Mouse (Mus musculus): ENCODE measurements at regions not wholly inside any gene's neighbourhood (a gene's known extent, or its start where the extent isn't known, plus 50 kb on each side); places are given as distances from the start of the nearest gene placed in this dataset.
"Not testable (repeated sequence)": the region's sequence is repeated elsewhere in the genome, so short reads cannot be mapped to it uniquely, and the experiment has no call there.

GRCm38 (mm10) chr7:95955119-95955518, 215.9 kb upstream of the Tenm4 start:
- DNase-seq (ENCODE audit: low spot score) = no peak

GRCm38 (mm10) chr7:95959068-95959467, 212.0 kb upstream of the Tenm4 start:
- DNase-seq (ENCODE audit: low spot score) = no peak

DNA sequence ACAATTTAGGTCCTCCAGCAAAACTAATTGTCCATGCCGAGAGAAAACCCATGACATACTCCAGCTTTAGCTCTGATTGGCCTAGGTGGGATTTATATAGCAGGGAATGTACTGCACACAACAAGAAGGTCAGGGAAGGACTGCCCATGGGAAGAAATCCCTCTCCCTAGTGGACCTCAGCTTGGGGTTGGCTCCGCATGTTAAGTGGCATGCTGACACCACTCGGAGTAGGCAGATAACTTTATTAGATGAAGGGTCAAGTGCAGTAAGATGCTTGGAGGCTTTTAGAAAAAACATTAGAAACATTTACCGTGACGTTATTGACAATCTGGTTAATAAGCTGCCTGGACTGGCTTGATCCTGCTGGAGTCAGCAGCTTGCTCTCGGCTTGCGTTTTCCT, 199.2 kb upstream of the Tenm4 start:
- DNase-seq (ENCODE audit: low spot score) = no peak

GRCm38 (mm10) chr7:95974085-95974484, 197.0 kb upstream of the Tenm4 start:
- DNase-seq (ENCODE audit: low spot score) = no peak

GRCm38 (mm10) chr7:95991250-95992032, 179.6 kb upstream of the Tenm4 start:
- DNase-seq (ENCODE audit: low spot score) = no peak

GRCm38 (mm10) chr7:95992033-95992516, 179.0 kb upstream of the Tenm4 start:
- no peak for DNase-seq (ENCODE audit: low spot score)

GRCm38 (mm10) chr7:95992521-95992920, 178.5 kb upstream of the Tenm4 start:
- no peak for DNase-seq (ENCODE audit: low spot score)

GRCm38 (mm10) chr7:95997190-95997589, 173.9 kb upstream of the Tenm4 start:
- DNase-seq (ENCODE audit: low spot score) = no peak

GRCm38 (mm10) chr7:95999189-95999588, 171.9 kb upstream of the Tenm4 start:
- DNase-seq (ENCODE audit: low spot score) = no peak

- no peak for DNase-seq (ENCODE audit: low spot score)
Measured at GRCm38 (mm10) chr7:96002401-96002800, 168.6 kb upstream of the Tenm4 start.

- no peak for DNase-seq (ENCODE audit: low spot score)
Measured at GRCm38 (mm10) chr7:96006299-96006698, 164.7 kb upstream of the Tenm4 start.

- DNase-seq (ENCODE audit: low spot score) = no peak
Measured at GRCm38 (mm10) chr7:96013008-96013407, 158.0 kb upstream of the Tenm4 start.

DNA sequence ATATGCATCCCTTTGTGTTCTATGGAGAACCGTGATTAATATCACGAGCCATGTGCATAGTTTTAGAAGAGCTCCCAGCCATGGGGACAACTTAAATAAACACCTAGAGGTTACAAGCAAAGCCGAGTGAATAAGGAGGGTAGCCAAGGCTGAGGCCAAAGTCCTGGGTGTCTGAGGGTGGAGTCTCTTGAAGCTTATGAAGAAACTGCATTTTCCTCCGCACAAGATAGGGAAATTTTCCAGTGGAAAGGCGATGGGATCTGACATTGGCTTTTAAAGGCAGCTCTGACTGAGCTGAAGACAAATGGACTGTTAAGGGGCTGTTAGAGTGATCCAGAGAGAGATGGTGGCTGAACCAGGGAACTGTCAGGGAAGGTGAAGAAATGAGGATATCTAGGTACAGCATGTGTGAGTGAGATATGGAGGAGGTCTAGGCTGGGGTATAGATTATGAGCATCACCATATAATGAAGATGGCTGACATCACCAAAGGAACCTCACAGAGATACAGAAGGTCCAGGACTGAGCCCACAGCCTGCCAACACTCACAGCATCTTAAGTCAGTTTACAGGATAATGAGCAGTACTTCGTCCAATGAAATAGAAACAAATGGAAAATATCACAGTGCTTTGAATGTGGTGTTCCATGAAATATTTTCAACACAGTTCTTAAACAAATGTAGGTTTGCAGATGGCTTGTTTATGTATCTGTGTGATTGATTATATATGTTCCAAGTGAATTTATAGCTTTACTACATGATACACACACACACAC, 153.7 kb upstream of the Tenm4 start:
- DNase-seq (ENCODE audit: low spot score) = no peak

GRCm38 (mm10) chr7:96024048-96024447, 147.0 kb upstream of the Tenm4 start:
- no peak for DNase-seq (ENCODE audit: low spot score)

GRCm38 (mm10) chr7:96026781-96027418, 144.1 kb upstream of the Tenm4 start:
- DNase-seq (ENCODE audit: low spot score) = no peak

GRCm38 (mm10) chr7:96033636-96034035, 137.4 kb upstream of the Tenm4 start:
- no peak for DNase-seq (ENCODE audit: low spot score)

DNA sequence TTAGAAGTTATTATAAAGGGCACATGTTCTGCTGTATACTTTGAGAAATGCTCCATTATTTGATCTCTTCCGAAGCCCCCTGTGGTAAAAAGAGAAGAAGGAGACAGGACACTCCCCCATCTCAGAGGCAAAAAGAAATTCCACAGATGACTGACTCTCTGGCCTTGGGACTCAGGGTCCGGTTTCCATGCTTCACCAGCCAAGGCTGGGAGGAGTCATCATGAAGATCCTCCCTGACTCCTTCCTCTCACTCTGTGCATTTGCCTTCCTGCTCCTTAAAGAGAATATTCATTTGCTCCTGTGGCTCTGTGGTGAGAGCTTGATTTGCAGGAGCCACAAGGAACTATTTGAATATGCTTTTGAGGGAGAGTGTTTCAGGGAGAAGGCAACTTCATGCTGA, 135.6 kb upstream of the Tenm4 start:
- DNase-seq (ENCODE audit: low spot score) = no peak

GRCm38 (mm10) chr7:96039628-96040027, 131.4 kb upstream of the Tenm4 start:
- no peak for DNase-seq (ENCODE audit: low spot score)

DNA sequence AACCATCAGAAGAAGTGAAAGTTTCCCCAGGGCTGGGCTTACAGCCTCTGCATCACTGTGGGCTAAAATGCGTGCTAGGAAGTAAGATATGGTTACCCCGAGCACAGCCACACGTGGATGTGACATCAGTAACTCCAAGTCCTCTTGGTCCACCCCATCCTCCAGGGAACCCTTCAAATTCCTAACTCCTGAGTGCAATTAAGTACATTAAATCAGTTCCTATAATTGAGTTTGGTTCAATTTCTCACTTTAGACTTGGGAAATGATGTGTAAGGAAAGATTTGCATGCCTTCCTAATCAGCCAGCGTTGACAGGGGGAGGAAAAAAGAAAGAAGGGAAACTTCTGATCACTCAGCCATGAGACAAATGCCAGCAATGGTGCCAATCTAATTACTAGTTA, 129.2 kb upstream of the Tenm4 start:
- DNase-seq (ENCODE audit: low spot score) = no peak

- DNase-seq (ENCODE audit: low spot score) = no peak
Measured at GRCm38 (mm10) chr7:96051631-96052030, 119.4 kb upstream of the Tenm4 start.

DNA sequence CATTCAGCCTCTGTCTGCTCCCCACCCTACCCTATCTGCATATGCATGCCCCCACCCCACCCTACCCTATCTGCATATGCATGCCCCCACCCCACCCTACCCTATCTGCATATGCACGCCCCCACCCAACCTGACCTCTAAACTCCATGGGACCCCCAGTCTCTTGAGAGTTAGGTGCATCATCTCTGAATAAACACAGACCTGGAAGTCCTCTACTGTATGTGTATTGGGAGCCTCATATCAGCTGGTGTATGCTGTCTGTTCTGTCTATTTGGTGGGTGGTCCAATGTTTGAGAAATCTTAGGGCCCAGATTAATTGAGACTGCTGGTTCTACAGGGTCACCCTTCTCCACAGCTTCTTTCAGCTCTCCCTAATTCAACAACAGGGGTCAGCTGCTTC, 109.4 kb upstream of the Tenm4 start:
- not testable (repeated sequence) for DNase-seq (ENCODE audit: low spot score)

- no peak for DNase-seq (ENCODE audit: low spot score)
Measured at GRCm38 (mm10) chr7:96078511-96078910, 92.5 kb upstream of the Tenm4 start.

GRCm38 (mm10) chr7:96081676-96082075, 89.4 kb upstream of the Tenm4 start:
- DNase-seq (ENCODE audit: low spot score) = no peak

Data from layer of hippocampus, adult 9-10 months (tissue).